Mouse (Mus musculus) midbrain, embryonic 11.5 days (tissue): ENCODE measurements around the gene Ms4a4d. TPM values are rescaled to one million over a fixed set of nuclear protein-coding genes. Genes with fewer than 3 reads are reported as not detected.

Source experiments
- ATAC-seq: fragments of 200-750 bp; cut with Nextera tagmentation; 2 replicates; pipeline ENCODE4 v1.8.0; 2017; ENCODE audit warnings: moderate TSS enrichment, moderate library complexity; ENCODE audit not compliant: low FRiP score
- DNase-seq: peaks from one replicate; pipeline ENCODE4 v3.0.0; 2015; ENCODE audit warnings: low spot score; ENCODE audit errors: missing footprints
- H3K27ac ChIP-seq: fragments of 300-500 bp; sonication (generic); 2 replicates; pipeline ENCODE4 v1.5.1; 2014; ENCODE audit warnings: low read depth, low read length
- H3K27me3 ChIP-seq: fragments of 300-500 bp; sonication (generic); 2 replicates; pipeline ENCODE4 v1.6.1; 2014; ENCODE audit warnings: mild to moderate bottlenecking, low read length, moderate library complexity, mixed read lengths; ENCODE audit not compliant: control insufficient read depth, insufficient read depth
- H3K36me3 ChIP-seq: fragments of 300-500 bp; sonication (generic); 2 replicates; pipeline ENCODE4 v1.6.1; 2014; ENCODE audit warnings: mild to moderate bottlenecking, low read length, moderate library complexity, mixed read lengths; ENCODE audit not compliant: control insufficient read depth, insufficient read depth
- H3K4me1 ChIP-seq: fragments of 300-500 bp; sonication (generic); 2 replicates; pipeline ENCODE4 v1.6.1; 2014; ENCODE audit warnings: low read length; ENCODE audit not compliant: control insufficient read depth, insufficient read depth
- H3K4me2 ChIP-seq: fragments of 300-500 bp; sonication (generic); 2 replicates; pipeline ENCODE4 v1.6.1; 2014; ENCODE audit warnings: mild to moderate bottlenecking, moderate library complexity
- H3K4me3 ChIP-seq: fragments of 300-500 bp; sonication (generic); 2 replicates; pipeline ENCODE4 v1.5.1; 2014; ENCODE audit warnings: low read depth, low read length
- H3K9ac ChIP-seq: fragments of 300-500 bp; sonication (generic); 2 replicates; pipeline ENCODE4 v1.6.1; 2014; ENCODE audit warnings: low read length
- H3K9me3 ChIP-seq: fragments of 300-500 bp; sonication (generic); 2 replicates; pipeline ENCODE4 v1.6.1; 2016; ENCODE audit warnings: low read length; ENCODE audit not compliant: control insufficient read depth
- WGBS: fragments of 180-500 bp; shearing (Covaris S2); extraction: QIAGEN DNeasy Blood & Tissue Kit; methylation state at CpG from one replicate; pipeline ENCODE4 v1.1.7; 2014; 5-methylcytosine and 5-hydroxymethylcytosine counted together
- polyA plus RNA-seq: library from polyadenylated mRNA; unstranded; fragments of >200 nt; fragmentation: Nextera tagmentation; extraction: Ambion mirVana; gene quantifications from 2 replicates; pipeline ENCODE4 v1.2.1, GENCODE M21; 2014

Gene Ms4a4d
- polyA plus RNA-seq, 1 experiment from 2014 or later, result 0.40 TPM

DNA sequence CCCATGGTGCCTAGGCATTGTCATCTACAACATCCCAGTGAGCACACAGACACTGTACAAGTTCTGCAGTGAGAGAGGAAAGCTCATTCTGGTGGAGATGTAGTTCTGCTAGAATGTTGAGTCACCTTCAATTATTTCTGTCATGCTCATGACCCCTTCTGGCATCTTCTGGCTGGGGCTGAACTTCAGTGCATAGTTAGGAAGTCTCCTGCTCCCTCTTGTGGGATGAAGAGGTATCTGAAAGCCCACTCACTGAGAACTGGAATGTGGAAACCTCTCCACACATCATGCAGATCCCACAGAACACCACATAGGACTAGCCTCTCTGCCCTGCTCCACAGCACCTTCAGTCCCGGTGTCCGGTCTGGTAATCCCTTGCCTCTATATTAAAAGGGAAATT is 65.4 kb downstream of the Ms4a4d start:
- Histone ChIP-seq H3K4me1 (no peaks in the 10 kb centered on the region), H3K27ac (no peak overlapping the region), H3K9ac (no peak overlapping the region), H3K36me3 (no peaks in the 10 kb centered on the region), H3K27me3 (no peaks in the 10 kb centered on the region), H3K9me3 (no peaks in the 10 kb centered on the region), H3K4me2 (no peak overlapping the region), H3K4me3 (no peak overlapping the region)
- WGBS, result 82% methylated on average over 2 of the region's 2 CpGs
- ATAC-seq (no peak), DNase-seq (no peak)

DNA sequence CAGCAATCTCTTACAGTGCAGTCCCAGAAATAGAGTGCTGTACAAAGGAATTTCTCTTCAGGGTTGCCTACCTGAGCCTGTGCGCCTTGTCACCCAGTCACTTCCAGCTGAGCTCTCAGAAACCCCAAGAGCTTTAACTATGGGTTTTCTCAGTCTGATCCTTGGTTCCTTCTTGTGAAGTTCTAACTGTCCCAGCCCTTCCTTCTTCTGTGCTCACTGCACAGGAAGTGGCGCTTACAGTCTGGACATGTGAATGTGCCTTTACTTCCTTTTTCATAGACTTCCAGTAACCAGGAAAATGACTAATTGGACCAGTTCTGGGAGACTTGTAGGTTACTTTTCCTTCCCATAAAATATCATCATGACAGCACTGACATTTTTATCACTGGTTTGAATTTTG is 68.0 kb downstream of the Ms4a4d start, which contains the start of gene Ms4a6d:
Ms4a6d (minus strand) TSS at position 247 of the 400 bp plus-strand sequence.
- Histone ChIP-seq H3K4me3 (no peak within 1 kb of the TSS), H3K27ac (no peak within 1 kb of the TSS), H3K9me3 (no peaks in the 10 kb centered on the region), H3K4me1 (no peaks in the 10 kb centered on the region), H3K9ac (no peak within 1 kb of the TSS), H3K4me2 (no peak within 1 kb of the TSS), H3K27me3 (no peaks in the 10 kb centered on the region), H3K36me3 (no peaks in the 10 kb centered on the region)
- DNase-seq (no peak), ATAC-seq (no peak)
- 82% methylated on average over 2 of the region's 2 CpGs for WGBS

Other genes with a start within 250 kb of the Ms4a4d start
- gene Ms4a14, start 222.3 kb upstream of the Ms4a4d start, polyA plus RNA-seq, result 0.14 TPM in 1 of 2 replicates, not detected in the other
- 1.1 and 1.2 TPM in 2 replicates for gene Ms4a7, start 200.7 kb upstream of the Ms4a4d start, polyA plus RNA-seq
- gene Ms4a4a, start 161.3 kb upstream of the Ms4a4d start, polyA plus RNA-seq, result 1.9 and 2.0 TPM in 2 replicates
- 0.30 TPM in 1 of 2 replicates, not detected in the other for gene Ms4a4c, start 132.0 kb upstream of the Ms4a4d start, polyA plus RNA-seq
- gene Ms4a4b, start 93.2 kb upstream of the Ms4a4d start, polyA plus RNA-seq, result not detected in 2 replicates
- gene Ms4a6c, start 67.4 kb upstream of the Ms4a4d start, polyA plus RNA-seq, result 2.9 and 3.9 TPM in 2 replicates
- gene Gm8369, start 50.9 kb upstream of the Ms4a4d start, polyA plus RNA-seq, result not detected in 2 replicates
- 3.9 and 6.4 TPM in 2 replicates for gene Ms4a6b, start 20.3 kb upstream of the Ms4a4d start, polyA plus RNA-seq
- gene Ms4a6d, start 68.0 kb downstream of the Ms4a4d start, polyA plus RNA-seq, result 2.8 and 4.5 TPM in 2 replicates
- not detected in 2 replicates for gene Ms4a2, start 86.9 kb downstream of the Ms4a4d start, polyA plus RNA-seq
- gene Ms4a3, start 104.0 kb downstream of the Ms4a4d start, polyA plus RNA-seq, result 0.14 TPM in 1 of 2 replicates, not detected in the other
- not detected in 2 replicates for gene Oosp2, start 123.8 kb downstream of the Ms4a4d start, polyA plus RNA-seq
- not detected in 2 replicates for gene Oosp1, start 154.3 kb downstream of the Ms4a4d start, polyA plus RNA-seq
- gene Oosp3, start 160.3 kb downstream of the Ms4a4d start, polyA plus RNA-seq, result not detected in 2 replicates
- gene Gif, start 210.8 kb downstream of the Ms4a4d start, polyA plus RNA-seq, result not detected in 2 replicates
- 57.2 and 60.8 TPM in 2 replicates for gene Mrpl16, start 233.6 kb downstream of the Ms4a4d start, polyA plus RNA-seq